Mouse (Mus musculus) lung, adult 18-20 months (tissue): ENCODE measurements around the gene Tssk6.

ENCODE experiments used
- DNase-seq, 2 experiments: peaks; one replicate each; pipeline ENCODE4 v3.0.0; 2022; ENCODE audit warnings: mixed read lengths in 2 of 2

Tssk6 gene

GRCm38 (mm10) chr8:69887289-69888243, 14.4 kb upstream of the Tssk6 start, which contains the start of gene Cilp2:
Cilp2 (minus strand) TSS chr8:69887687.
- peak; percentile 34 to 48 for DNase-seq

DNA sequence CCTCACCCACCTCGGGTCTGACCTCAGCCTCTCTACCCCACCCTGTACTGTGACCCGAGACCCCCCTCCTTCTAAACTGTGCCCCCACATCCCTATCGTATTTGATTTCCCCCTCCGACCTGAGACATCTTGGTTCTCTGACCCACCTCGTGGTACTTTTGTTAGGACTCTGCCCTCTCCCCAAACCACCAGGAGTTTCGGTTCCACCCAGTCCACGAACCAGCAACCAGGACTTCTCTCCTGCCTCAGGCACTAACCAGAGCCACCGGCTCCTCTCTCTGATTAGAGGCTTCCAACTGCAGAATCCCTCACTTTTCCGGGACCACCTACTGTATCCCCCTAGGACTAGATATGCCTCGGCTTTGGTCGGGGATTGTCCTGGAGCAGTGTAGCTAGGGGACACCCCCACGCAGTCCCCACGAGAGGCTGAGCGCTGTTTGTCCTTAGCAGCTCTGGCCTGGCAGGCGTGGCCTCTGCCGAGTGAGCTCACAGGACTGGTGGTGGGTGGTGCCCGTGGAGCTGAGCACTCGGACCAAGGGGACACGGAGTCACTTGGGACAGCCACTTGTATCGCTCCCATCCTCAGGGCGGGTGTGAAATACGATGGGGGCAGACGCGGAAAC, 13.6 kb upstream of the Tssk6 start:
- peak; percentile 21 to 36 for DNase-seq

DNA sequence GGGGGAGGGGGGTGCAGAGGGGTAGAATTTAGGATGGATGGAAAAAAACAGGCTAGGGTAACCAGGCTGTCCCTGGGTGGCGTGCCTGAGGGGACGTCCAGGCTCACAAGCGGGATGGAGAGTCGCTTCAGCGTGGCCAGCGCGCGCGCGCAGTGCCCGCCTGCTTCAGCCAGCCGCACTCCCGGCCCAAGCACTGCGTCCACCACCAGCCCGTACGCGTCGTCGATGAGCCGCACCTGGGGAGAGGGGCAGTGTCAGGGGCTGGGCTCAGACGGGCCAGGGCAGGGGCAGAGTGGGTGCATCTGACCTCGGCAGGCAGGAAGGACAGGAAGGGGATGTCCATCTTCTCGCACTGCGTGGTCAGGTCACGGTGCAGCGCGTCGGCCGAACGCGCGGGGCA, 13.1 kb upstream of the Tssk6 start:
- no peak for DNase-seq

DNA sequence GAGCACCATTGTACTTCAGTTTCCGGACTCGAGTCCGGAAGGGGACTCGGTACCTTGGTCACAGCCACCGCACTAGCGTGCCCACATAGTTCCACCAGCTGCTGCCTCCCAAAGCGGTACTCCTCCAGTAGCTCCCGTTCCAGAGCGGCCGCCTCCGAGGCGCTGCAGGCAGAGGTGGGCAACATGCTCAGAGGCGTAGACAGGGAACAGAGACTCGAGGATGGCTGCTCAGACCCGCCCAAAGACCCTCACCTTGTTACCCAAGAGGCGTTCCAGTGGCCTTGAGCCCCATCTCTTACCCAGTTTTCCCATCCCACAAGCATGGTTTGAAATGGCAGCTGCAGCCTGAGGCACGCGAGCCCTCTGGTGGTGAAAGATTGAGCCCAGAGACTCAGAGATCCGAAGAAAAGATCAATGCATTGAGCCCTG, 11.2 kb upstream of the Tssk6 start:
- DNase-seq, result peak; percentile 15 to 21

GRCm38 (mm10) chr8:69893863-69894262, 8.1 kb upstream of the Tssk6 start:
- DNase-seq, result peak; percentile 30 to 62

- no peak for DNase-seq
Observed at GRCm38 (mm10) chr8:69894836-69895332, 7.1 kb upstream of the Tssk6 start.

DNA sequence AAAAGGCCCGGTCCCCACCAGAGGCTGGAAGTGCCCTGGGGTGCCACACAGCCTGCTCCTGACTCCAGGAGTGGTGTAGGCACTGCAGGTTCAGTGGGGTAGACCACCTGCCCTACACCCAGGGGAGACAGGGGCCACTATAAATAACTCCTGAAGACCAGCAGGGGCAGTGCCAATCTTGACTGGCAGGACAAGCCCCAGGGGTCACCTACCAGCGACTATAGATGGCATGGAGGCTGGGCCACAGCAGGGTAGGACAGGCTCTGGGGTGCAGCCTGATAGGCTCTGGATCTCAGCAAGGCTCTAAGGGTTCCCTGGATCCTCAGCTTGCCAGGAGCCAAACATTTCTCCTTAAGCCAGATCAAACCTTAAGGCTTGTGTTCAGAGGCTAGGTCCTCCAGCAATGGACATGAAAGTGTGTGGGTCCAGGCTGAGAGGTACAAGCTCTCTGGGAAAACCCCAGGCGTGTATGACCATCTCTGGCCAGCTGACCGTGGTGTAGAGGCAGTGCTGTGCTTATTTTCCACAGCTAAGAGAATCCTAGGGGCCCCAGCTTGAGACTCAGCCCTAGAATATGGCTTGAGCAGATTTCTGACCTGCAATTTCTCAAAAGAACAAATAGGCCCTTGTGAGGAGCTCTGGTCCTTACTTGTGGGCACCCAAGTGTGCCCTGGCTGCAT, 6.1 kb upstream of the Tssk6 start:
- DNase-seq, result no peak

DNA sequence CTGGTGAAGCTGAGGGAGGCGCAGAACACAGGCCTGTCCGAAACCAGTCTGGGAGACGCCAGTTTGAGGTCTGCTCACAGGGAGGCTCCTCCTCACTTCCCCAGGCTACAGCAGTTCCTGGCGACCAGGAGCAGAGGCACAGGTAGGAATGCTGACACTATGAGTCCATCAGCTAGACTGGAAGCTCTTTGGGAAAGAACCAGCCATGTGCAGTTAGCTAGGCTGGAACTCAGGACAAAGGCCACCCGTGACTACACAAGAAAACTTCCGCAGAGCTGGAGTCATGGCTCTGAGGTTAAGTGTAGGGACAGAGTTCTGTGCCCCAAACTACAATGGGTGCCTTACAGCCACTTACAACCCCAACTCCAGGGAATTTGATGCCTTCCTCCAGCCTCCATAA, 4.1 kb upstream of the Tssk6 start:
- DNase-seq, result no peak

DNA sequence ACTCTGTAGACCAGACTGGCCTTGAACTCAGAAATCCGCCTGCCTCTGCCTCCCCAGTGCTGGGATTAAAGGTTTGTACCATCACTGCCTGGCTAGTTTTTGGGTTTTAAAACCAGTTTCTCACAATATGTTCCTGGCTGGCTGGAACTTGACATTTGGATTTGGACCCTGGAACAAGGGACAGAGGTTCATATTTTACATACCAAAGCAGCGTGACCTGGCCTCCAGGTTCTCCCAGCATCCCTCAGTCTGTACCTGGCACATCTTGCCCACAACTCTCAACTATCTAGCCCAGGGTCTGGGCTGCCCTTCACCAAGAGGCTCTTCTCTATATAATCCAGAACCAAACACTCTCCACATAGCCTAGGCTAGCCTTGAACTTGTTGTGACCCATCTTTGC, 2.1 kb upstream of the Tssk6 start:
- DNase-seq, result no peak

DNA sequence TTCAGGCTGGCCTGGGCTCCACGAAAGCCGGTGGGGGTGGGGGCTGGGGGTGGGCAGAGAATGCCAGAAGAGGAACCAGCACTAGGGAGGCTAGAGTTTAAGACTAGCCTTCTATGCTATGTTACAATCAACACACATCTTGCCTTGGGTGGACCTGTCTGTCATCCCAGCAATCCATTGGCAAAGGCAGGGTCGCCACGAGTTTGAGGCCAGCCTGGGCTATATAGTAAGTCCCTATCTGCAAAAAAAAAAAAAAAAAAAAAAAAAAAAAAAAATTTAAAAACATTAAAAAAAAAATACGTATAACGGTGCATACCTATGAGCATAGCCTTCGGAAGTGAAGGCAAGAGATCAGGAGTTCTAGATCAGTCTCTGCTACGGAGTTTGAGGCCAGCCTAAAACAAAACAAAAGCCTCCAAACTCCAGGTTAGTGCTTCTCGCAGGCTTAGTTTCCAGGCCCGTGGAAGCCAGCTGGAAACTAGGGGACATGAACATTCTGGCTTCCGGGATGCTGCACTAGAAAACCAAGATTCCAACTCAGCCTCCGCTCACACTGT, 1.0 kb upstream of the Tssk6 start:
- DNase-seq, result no peak

GRCm38 (mm10) chr8:69901484-69902162, 361 bp upstream of the Tssk6 start:
- peak; percentile 97 to 98 for DNase-seq

- peak; percentile 99 for DNase-seq
Observed at GRCm38 (mm10) chr8:69903063-69903542, 1.1 kb downstream of the Tssk6 start.

- DNase-seq, result no peak
Observed at GRCm38 (mm10) chr8:69904096-69904495, 2.1 kb downstream of the Tssk6 start.

- DNase-seq, result no peak
Observed at GRCm38 (mm10) chr8:69906260-69906659, 4.3 kb downstream of the Tssk6 start.

DNA sequence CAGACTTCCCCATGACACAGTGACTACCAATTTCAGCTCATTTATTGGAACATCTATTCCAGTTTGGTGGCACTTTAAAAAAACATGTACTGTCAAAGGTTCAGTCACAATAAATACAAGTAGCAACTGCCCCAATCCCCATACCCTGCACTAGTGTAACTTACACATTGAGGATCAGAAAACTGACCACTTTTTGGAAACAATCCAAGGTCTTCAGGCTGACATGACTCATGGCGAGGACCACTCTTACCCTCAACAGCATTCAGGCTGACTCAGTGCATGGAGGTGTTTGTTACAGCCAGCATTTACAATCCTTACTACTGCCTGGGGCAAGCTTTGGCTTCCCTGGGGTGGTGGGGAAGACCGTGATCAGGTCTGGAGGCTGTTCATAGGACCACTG, 5.1 kb downstream of the Tssk6 start:
- no peak for DNase-seq

- DNase-seq, result no peak
Observed at GRCm38 (mm10) chr8:69911917-69912316, 9.9 kb downstream of the Tssk6 start.

DNA sequence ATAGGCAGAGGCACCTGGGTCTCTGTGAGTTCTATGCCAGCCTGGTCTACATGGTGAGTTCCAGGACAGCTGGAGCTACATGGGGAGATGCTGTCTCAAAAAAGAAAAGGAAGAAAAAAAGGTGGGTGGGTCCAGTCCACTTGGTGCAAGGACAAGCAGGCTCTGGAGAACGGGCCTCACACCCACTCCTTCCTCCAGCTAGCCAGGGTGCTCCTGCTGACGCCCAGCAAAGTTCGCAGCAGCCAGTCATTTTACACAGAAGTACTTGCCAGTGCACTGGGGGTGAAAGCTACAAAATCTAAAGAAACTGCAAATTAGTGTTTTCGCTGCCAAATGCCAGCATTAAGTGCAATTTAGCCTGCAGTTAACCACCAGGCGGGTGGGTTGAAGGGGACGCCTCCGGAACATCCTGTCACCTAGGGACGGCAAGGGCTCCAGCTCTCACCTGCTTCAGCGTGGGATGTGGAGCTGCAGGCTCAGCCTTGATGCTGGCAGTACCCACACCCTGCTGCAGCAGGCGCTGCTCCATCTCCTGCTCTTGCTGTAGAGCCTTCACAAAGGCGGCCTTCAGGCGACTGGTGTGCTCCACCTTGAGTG, 10.6 kb downstream of the Tssk6 start:
- no peak for DNase-seq

DNA sequence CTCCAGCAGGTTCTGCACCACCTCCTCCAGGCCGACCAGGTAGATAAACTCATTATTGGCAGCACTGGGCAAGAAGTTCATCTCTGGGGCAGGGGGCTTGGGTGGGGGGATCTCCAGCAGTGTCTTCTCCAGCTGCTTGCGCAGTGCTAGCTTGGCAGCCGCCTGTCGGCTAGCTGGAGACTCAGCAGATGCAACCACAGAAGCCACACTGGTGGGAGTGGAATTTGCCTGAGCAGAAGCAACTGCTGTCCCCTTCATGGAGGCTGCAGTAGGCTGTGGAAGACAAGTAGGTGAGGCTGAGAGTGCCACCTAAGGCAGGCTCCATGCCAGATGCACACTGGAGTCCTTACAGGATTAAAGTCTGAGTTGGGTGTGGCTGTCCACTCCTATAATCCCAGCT, 12.5 kb downstream of the Tssk6 start:
- no peak for DNase-seq

DNA sequence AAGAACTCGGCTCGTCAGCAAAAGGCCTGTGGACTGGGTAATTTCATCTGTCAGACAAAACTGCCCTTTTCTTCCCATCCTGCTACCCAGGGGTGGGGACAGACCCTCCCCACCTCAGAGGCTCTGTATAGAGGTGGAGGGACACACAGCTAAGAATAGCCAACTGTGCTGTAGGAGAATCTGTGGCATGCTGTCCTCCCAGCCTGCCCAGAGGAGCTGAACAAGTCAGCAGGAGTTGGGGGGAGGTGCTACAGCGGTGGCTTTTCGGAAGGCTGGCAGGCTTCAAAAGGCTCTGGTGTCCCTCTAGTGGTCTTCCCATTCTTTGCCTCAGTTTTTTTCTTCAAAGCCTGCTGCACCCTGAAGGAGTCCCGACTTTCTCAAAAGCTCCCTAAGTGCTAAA, 13.8 kb downstream of the Tssk6 start:
- DNase-seq, result no peak

DNA sequence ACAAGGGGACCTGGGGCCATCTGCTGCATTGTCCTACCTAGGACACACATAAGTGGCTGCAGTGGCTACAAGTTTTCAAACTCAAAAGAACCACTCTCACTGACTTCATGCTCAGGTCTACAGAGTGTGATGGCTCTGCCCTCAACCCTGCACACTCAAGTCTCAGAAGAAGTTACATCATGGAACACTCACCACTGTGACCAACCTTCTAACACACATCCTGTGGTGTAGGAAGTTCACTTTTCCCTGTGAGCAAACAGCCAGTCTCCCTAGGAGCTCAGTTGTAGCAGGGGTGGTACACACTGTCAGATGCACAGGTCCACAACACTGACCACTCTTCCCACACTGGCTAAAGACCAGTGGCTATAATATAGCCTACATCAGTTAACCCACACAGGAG, 16.5 kb downstream of the Tssk6 start:
- DNase-seq, result no peak

GRCm38 (mm10) chr8:69919010-69919409, 17.0 kb downstream of the Tssk6 start:
- peak; percentile 63 to 85 for DNase-seq
